In genomic region chr7:13278957-13279356, GRCm38 (mm10) we compare ENCODE assay signal across 1 mouse cellular context.
TF ChIP-seq lines count a peak whose summit lies in the region.

No protein-coding gene starts in this region.

TF ChIP-seq in CH12.LX, 34 proteins besides CTCF, POLR2A, EP300 and RAD21:
- TF ChIP-seq SIN3A (IDR thresholded peaks at IDR 0.05; ENCODE audit: low read length), result 0 out of 2 replicates have a peak, but pooled peaks have one; percentile 2
